Mouse (Mus musculus) liver, postnatal 0 days (tissue): ENCODE measurements at regions not wholly inside any gene's neighbourhood (a gene's known extent, or its start where the extent isn't known, plus 50 kb on each side); places are given as distances from the start of the nearest gene placed in this dataset.

Experiments used
- ATAC-seq: fragments of 200-750 bp; cut with Nextera tagmentation; 2 replicates; pipeline ENCODE4 v1.8.0; 2017; ENCODE audit warnings: mild to moderate bottlenecking, moderate library complexity
- DNase-seq: peaks from one replicate; pipeline ENCODE4 v3.0.0-alpha.2; 2016
- H3K27ac ChIP-seq: fragments of 300-500 bp; sonication (generic); 2 replicates; pipeline ENCODE4 v1.5.1; 2014; ENCODE audit warnings: antibody characterized with exemption, moderate library complexity, mild to moderate bottlenecking, low read depth
- H3K27me3 ChIP-seq: fragments of 300-500 bp; sonication (generic); 2 replicates; pipeline ENCODE4 v1.6.1; 2014; ENCODE audit warnings: low read length, control low read depth, mixed read lengths; ENCODE audit not compliant: insufficient read depth
- H3K36me3 ChIP-seq: fragments of 300-500 bp; sonication (generic); replicated peaks from 2 replicates; pipeline ENCODE4 v1.6.1; 2014; ENCODE audit warnings: mild to moderate bottlenecking, control low read depth, low read length, moderate library complexity, mixed read lengths; ENCODE audit not compliant: insufficient read depth
- H3K4me1 ChIP-seq: fragments of 300-500 bp; sonication (generic); 2 replicates; pipeline ENCODE4 v1.6.1; 2014; ENCODE audit warnings: antibody characterized with exemption, mild to moderate bottlenecking, control low read depth; ENCODE audit not compliant: insufficient read depth
- H3K4me2 ChIP-seq: fragments of 300-500 bp; sonication (generic); 2 replicates; pipeline ENCODE4 v1.6.1; 2014; ENCODE audit warnings: low read depth, mild to moderate bottlenecking, low read length, moderate library complexity, mixed read lengths
- H3K4me3 ChIP-seq: fragments of 300-500 bp; sonication (generic); 2 replicates; pipeline ENCODE4 v1.5.1; 2014; ENCODE audit warnings: low read depth, low read length
- H3K9ac ChIP-seq: fragments of 300-500 bp; sonication (generic); replicated peaks from 2 replicates; pipeline ENCODE4 v1.6.1; 2014; ENCODE audit warnings: mild to moderate bottlenecking, moderate library complexity
- H3K9me3 ChIP-seq: fragments of 300-500 bp; sonication (generic); 2 replicates; pipeline ENCODE4 v1.6.1; 2016; ENCODE audit warnings: mild to moderate bottlenecking, control low read depth, low read length, mixed read lengths
- CTCF ChIP-seq: sonication (generic); IDR thresholded peaks from 2 replicates; pipeline ENCODE4 v1.5.1; 2016; ENCODE audit warnings: antibody characterized with exemption, low read depth
- EP300 ChIP-seq: IDR thresholded peaks from 2 replicates; pipeline ENCODE4 v1.6.1; 2016; ENCODE audit warnings: antibody characterized with exemption, low read depth, mild to moderate bottlenecking
- WGBS: fragments of 180-500 bp; shearing (Covaris S2); extraction: QIAGEN DNeasy Blood & Tissue Kit; methylation state at CpG from one replicate; pipeline ENCODE4 v1.1.7; 2014; ENCODE audit not compliant: insufficient replicate concordance; 5-methylcytosine and 5-hydroxymethylcytosine counted together

GRCm38 (mm10) chr14:71359581-71359980 is 759.9 kb upstream of the Fam160b2 start:
- Histone ChIP-seq H3K4me3 (no peak overlapping the region), H3K36me3 (no peaks in the 10 kb centered on the region), H3K4me1 (no peaks in the 10 kb centered on the region), H3K4me2 (no peak overlapping the region), H3K9ac (no peak overlapping the region), H3K9me3 (no peaks in the 10 kb centered on the region), H3K27me3 (no peaks in the 10 kb centered on the region), H3K27ac (no peak overlapping the region)
- no peak for DNase-seq
- ATAC-seq = no peak
- TF ChIP-seq CTCF (no peak), EP300 (no peak)
- WGBS = 62% methylated on average over 1 of the region's 1 CpGs

GRCm38 (mm10) chr14:71338219-71338618 is 738.6 kb upstream of the Fam160b2 start:
- Histone ChIP-seq H3K36me3 (no peaks in the 10 kb centered on the region), H3K4me1 (no peaks in the 10 kb centered on the region), H3K9me3 (no peaks in the 10 kb centered on the region), H3K27me3 (no peaks in the 10 kb centered on the region), H3K9ac (no peak overlapping the region), H3K27ac (no peak overlapping the region), H3K4me2 (no peak overlapping the region), H3K4me3 (no peak overlapping the region)
- WGBS = 79% methylated on average over 5 of the region's 5 CpGs
- ATAC-seq (no peak), DNase-seq (no peak)
- TF ChIP-seq EP300 (no peak), CTCF (no peak)

GRCm38 (mm10) chr14:71336906-71337305 is 737.3 kb upstream of the Fam160b2 start:
- no peaks in the 10 kb centered on the region for H3K4me1 ChIP-seq
- DNase-seq (no peak), ATAC-seq (no peak)
- no peaks in the 10 kb centered on the region for H3K27me3 ChIP-seq
- H3K36me3 ChIP-seq = no peaks in the 10 kb centered on the region
- H3K27ac ChIP-seq = no peak overlapping the region
- 86% methylated on average over 3 of the region's 3 CpGs for whole genome bisulfite sequencing
- TF ChIP-seq EP300 (no peak), CTCF (no peak)
- no peak overlapping the region for H3K4me3 ChIP-seq
- H3K9me3 ChIP-seq = no peaks in the 10 kb centered on the region
- H3K4me2 ChIP-seq = no peak overlapping the region
- no peak overlapping the region for H3K9ac ChIP-seq

- ATAC-seq = no peak
- TF ChIP-seq CTCF = no peak
- TF ChIP-seq EP300 = no peak
Observed at GRCm38 (mm10) chr14:71334022-71334421, 734.4 kb upstream of the Fam160b2 start.

GRCm38 (mm10) chr14:71329862-71330630 is 730.4 kb upstream of the Fam160b2 start:
- Histone ChIP-seq H3K9me3 (no peaks in the 10 kb centered on the region), H3K4me3 (no peak overlapping the region), H3K27ac (no peak overlapping the region), H3K4me1 (no peaks in the 10 kb centered on the region), H3K9ac (no peak overlapping the region), H3K36me3 (no peaks in the 10 kb centered on the region), H3K4me2 (no peak overlapping the region), H3K27me3 (no peaks in the 10 kb centered on the region)
- DNase-seq (no peak), ATAC-seq (no peak)
- TF ChIP-seq CTCF (no peak), EP300 (no peak)
- WGBS = 44% methylated on average over 5 of the region's 5 CpGs

More at GRCm38 (mm10) chr14:71334022-71334421, 734.4 kb upstream of the Fam160b2 start:
- Histone ChIP-seq H3K4me2 (no peak overlapping the region), H3K4me3 (no peak overlapping the region), H3K9ac (no peak overlapping the region), H3K27ac (no peak overlapping the region), H3K4me1 (no peaks in the 10 kb centered on the region), H3K36me3 (no peaks in the 10 kb centered on the region), H3K9me3 (no peaks in the 10 kb centered on the region), H3K27me3 (no peaks in the 10 kb centered on the region)
- WGBS = 74% methylated on average over 1 of the region's 1 CpGs
- no peak for DNase-seq

GRCm38 (mm10) chr14:71327621-71328020 is 728.0 kb upstream of the Fam160b2 start:
- Histone ChIP-seq H3K9ac (no peak overlapping the region), H3K27ac (no peak overlapping the region), H3K9me3 (no peaks in the 10 kb centered on the region), H3K36me3 (no peaks in the 10 kb centered on the region), H3K4me2 (no peak overlapping the region), H3K4me1 (no peaks in the 10 kb centered on the region), H3K27me3 (no peaks in the 10 kb centered on the region), H3K4me3 (no peak overlapping the region)
- no peak for ATAC-seq
- TF ChIP-seq CTCF = no peak
- TF ChIP-seq EP300 = no peak
- DNase-seq = no peak
